Mouse (Mus musculus) small intestine, adult 2 months (tissue): ENCODE measurements around the gene Fndc10.

Experiments used
- CTCF ChIP-seq: fragments of 200-500 bp; IDR thresholded peaks from 2 replicates; pipeline ENCODE4 v1.5.1; 2012; ENCODE audit warnings: low read depth, mild to moderate bottlenecking, control low read depth, inconsistent platforms, low read length, moderate library complexity, mixed read lengths; ENCODE audit not compliant: insufficient replicate concordance, insufficient read length; ENCODE audit errors: extremely low read depth
- POLR2A ChIP-seq: fragments of 200-500 bp; IDR thresholded peaks from 2 replicates; pipeline ENCODE4 v1.6.1; 2012; ENCODE audit warnings: low read depth, mild to moderate bottlenecking, control low read depth, inconsistent platforms, low read length, moderate library complexity

DNA sequence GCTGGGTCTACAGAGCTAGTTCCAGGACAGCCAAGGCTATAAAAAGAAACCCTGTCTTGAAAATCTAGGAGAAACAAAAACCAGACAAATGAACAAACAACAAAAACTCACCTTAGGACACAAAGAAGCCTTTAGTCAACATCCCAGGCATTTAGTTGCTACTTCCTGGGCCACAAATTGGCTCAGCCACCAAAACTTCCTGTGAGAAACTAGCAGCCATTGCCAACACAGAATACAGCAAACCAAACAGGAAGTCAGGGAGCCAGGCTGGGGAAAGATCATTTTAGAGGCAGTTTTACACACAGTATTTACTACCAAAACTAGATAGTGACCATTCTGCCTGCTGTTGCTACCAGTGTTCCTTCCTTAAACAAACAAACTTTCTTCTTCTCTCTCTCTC is 27.2 kb upstream of the Fndc10 start:
- TF ChIP-seq CTCF (no peak), POLR2A (no peak)
